Mouse (Mus musculus): Measurements from ENCODE around the gene Eif3f.

- no peak for TF ChIP-seq HCFC1 (IDR thresholded peaks at IDR 0.05; ENCODE audit: borderline replicate concordance, insufficient read depth, low read length)
- TF ChIP-seq ZNF384 (IDR thresholded peaks at IDR 0.05; ENCODE audit: low read depth, low read length): no peak
- no peak for TF ChIP-seq ZC3H11A (IDR thresholded peaks at IDR 0.05; ENCODE audit: borderline replicate concordance, low read depth, low read length)
Observed at GRCm38 (mm10) chr7:108949301-108949700, 15.1 kb downstream of the Eif3f start.

Measured in ES-E14 (cell line).